Mouse (Mus musculus): Measurements from ENCODE around the gene Dnttip1. TPM values are rescaled to one million over a fixed set of nuclear protein-coding genes. Genes with fewer than 3 reads are reported as not detected.

Gene Dnttip1
- polyA plus RNA-seq, 1 experiment from 2014 or later: 55.9 TPM

GRCm38 (mm10) chr2:164773989-164774364, 28.2 kb downstream of the Dnttip1 start:
- Histone ChIP-seq H3K4me3 (ENCODE audit: low read length) (no peak overlapping the region), H3K27ac (ENCODE audit: low read length) (no peak overlapping the region), H3K9ac (ENCODE audit: low read depth, low read length) (no peak overlapping the region), H3K4me2 (ENCODE audit: low read depth, low read length) (no peak overlapping the region), H3K4me1 (ENCODE audit: control insufficient read depth, insufficient read depth, low read length) (peaks cover 22% of the 10 kb centered on the region), H3K9me3 (ENCODE audit: control insufficient read depth, low read length) (no peaks in the 10 kb centered on the region), H3K36me3 (ENCODE audit: control insufficient read depth, insufficient read depth, low read length) (peaks cover 6% of the 10 kb centered on the region; the same call in 1 of the 2 replicates), H3K27me3 (replicated peaks; ENCODE audit: control insufficient read depth, insufficient read depth, low read length) (peaks cover 2% of the 10 kb centered on the region; the same call in 1 of the 2 replicates)
- 62% methylated on average over 5 of the region's 5 CpGs for WGBS
- no peak for ATAC-seq

GRCm38 (mm10) chr2:164776130-164776529, 30.3 kb downstream of the Dnttip1 start:
- Histone ChIP-seq H3K36me3 (ENCODE audit: control insufficient read depth, insufficient read depth, low read length) (peaks cover 6% of the 10 kb centered on the region; the same call in 1 of the 2 replicates), H3K9ac (ENCODE audit: low read depth, low read length) (no peak overlapping the region), H3K4me1 (ENCODE audit: control insufficient read depth, insufficient read depth, low read length) (peaks cover 15% of the 10 kb centered on the region), H3K4me2 (ENCODE audit: low read depth, low read length) (no peak overlapping the region), H3K27ac (ENCODE audit: low read length) (no peak overlapping the region), H3K27me3 (replicated peaks; ENCODE audit: control insufficient read depth, insufficient read depth, low read length) (peaks cover 2% of the 10 kb centered on the region; the same call in 1 of the 2 replicates), H3K4me3 (ENCODE audit: low read length) (no peak overlapping the region), H3K9me3 (ENCODE audit: control insufficient read depth, low read length) (no peaks in the 10 kb centered on the region)
- no peak for ATAC-seq
- WGBS: 82% methylated on average over 6 of the region's 6 CpGs

- H3K27ac ChIP-seq (ENCODE audit: low read length): no peak overlapping the region
These were observed 31.0 kb downstream of the Dnttip1 start for GRCm38 (mm10) chr2:164776801-164777200.

GRCm38 (mm10) chr2:164777246-164778014, 31.6 kb downstream of the Dnttip1 start:
- H3K9me3 ChIP-seq (ENCODE audit: control insufficient read depth, low read length): no peaks in the 10 kb centered on the region
- no peaks in the 10 kb centered on the region for H3K36me3 ChIP-seq (ENCODE audit: control insufficient read depth, insufficient read depth, low read length)
- 81% methylated on average over 30 of the region's 30 CpGs for WGBS
- H3K9ac ChIP-seq (ENCODE audit: low read depth, low read length): no peak overlapping the region
- H3K4me3 ChIP-seq (ENCODE audit: low read length): no peak overlapping the region
- H3K27me3 ChIP-seq (replicated peaks; ENCODE audit: control insufficient read depth, insufficient read depth, low read length): peaks cover 2% of the 10 kb centered on the region; the same call in 1 of the 2 replicates
- no peak overlapping the region for H3K27ac ChIP-seq (ENCODE audit: low read length)
- no peak for ATAC-seq
- no peak overlapping the region for H3K4me2 ChIP-seq (ENCODE audit: low read depth, low read length)
- peaks cover 3% of the 10 kb centered on the region for H3K4me1 ChIP-seq (ENCODE audit: control insufficient read depth, insufficient read depth, low read length)

More at GRCm38 (mm10) chr2:164776801-164777200, 31.0 kb downstream of the Dnttip1 start:
- H3K4me1 ChIP-seq (ENCODE audit: control insufficient read depth, insufficient read depth, low read length): peaks cover 9% of the 10 kb centered on the region
- peaks cover 6% of the 10 kb centered on the region; the same call in 1 of the 2 replicates for H3K36me3 ChIP-seq (ENCODE audit: control insufficient read depth, insufficient read depth, low read length)
- WGBS: 62% methylated on average over 17 of the region's 17 CpGs
- no peaks in the 10 kb centered on the region for H3K9me3 ChIP-seq (ENCODE audit: control insufficient read depth, low read length)
- no peak overlapping the region for H3K9ac ChIP-seq (ENCODE audit: low read depth, low read length)
- ATAC-seq: no peak
- H3K4me2 ChIP-seq (ENCODE audit: low read depth, low read length): no peak overlapping the region
- H3K27me3 ChIP-seq (replicated peaks; ENCODE audit: control insufficient read depth, insufficient read depth, low read length): peaks cover 2% of the 10 kb centered on the region; the same call in 1 of the 2 replicates
- H3K4me3 ChIP-seq (ENCODE audit: low read length): no peak overlapping the region

GRCm38 (mm10) chr2:164778015-164778287, 32.2 kb downstream of the Dnttip1 start:
- Histone ChIP-seq H3K4me1 (ENCODE audit: control insufficient read depth, insufficient read depth, low read length) (peaks cover 3% of the 10 kb centered on the region; the same call in 1 of the 2 replicates), H3K9me3 (ENCODE audit: control insufficient read depth, low read length) (no peaks in the 10 kb centered on the region), H3K4me2 (ENCODE audit: low read depth, low read length) (no peak overlapping the region), H3K27me3 (replicated peaks; ENCODE audit: control insufficient read depth, insufficient read depth, low read length) (peaks cover 2% of the 10 kb centered on the region; the same call in 1 of the 2 replicates), H3K27ac (ENCODE audit: low read length) (no peak overlapping the region), H3K36me3 (ENCODE audit: control insufficient read depth, insufficient read depth, low read length) (no peaks in the 10 kb centered on the region), H3K4me3 (ENCODE audit: low read length) (no peak overlapping the region), H3K9ac (ENCODE audit: low read depth, low read length) (no peak overlapping the region)
- ATAC-seq: no peak
- WGBS: 93% methylated on average over 11 of the region's 11 CpGs

- Histone ChIP-seq H3K9me3 (ENCODE audit: control insufficient read depth, low read length) (no peaks in the 10 kb centered on the region), H3K4me2 (ENCODE audit: low read depth, low read length) (no peak overlapping the region), H3K4me1 (ENCODE audit: control insufficient read depth, insufficient read depth, low read length) (peaks cover under 1% of the 10 kb centered on the region; the same call in 1 of the 2 replicates), H3K27ac (ENCODE audit: low read length) (no peak overlapping the region), H3K27me3 (replicated peaks; ENCODE audit: control insufficient read depth, insufficient read depth, low read length) (peaks cover 2% of the 10 kb centered on the region; the same call in 1 of the 2 replicates), H3K9ac (ENCODE audit: low read depth, low read length) (no peak overlapping the region), H3K4me3 (ENCODE audit: low read length) (no peak overlapping the region), H3K36me3 (ENCODE audit: control insufficient read depth, insufficient read depth, low read length) (no peaks in the 10 kb centered on the region)
- 81% methylated on average over 7 of the region's 7 CpGs for WGBS
- ATAC-seq: no peak
These were observed 33.0 kb downstream of the Dnttip1 start for GRCm38 (mm10) chr2:164778809-164779208.

- ATAC-seq: no peak
- Histone ChIP-seq H3K36me3 (ENCODE audit: control insufficient read depth, insufficient read depth, low read length) (no peaks in the 10 kb centered on the region), H3K4me1 (ENCODE audit: control insufficient read depth, insufficient read depth, low read length) (0 out of 2 replicates have a peak, but pooled peaks cover under 1% of the 10 kb centered on the region), H3K4me3 (ENCODE audit: low read length) (no peak within 1 kb of the TSS), H3K27ac (ENCODE audit: low read length) (no peak within 1 kb of the TSS), H3K9ac (ENCODE audit: low read depth, low read length) (no peak within 1 kb of the TSS), H3K4me2 (ENCODE audit: low read depth, low read length) (no peak within 1 kb of the TSS), H3K9me3 (ENCODE audit: control insufficient read depth, low read length) (no peaks in the 10 kb centered on the region), H3K27me3 (replicated peaks; ENCODE audit: control insufficient read depth, insufficient read depth, low read length) (peaks cover 2% of the 10 kb centered on the region; the same call in 1 of the 2 replicates)
- WGBS: 64% methylated on average over 8 of the region's 8 CpGs
These were observed 33.8 kb downstream of the Dnttip1 start, which contains the start of gene Tnnc2 for GRCm38 (mm10) chr2:164779481-164780086. Tnnc2 (minus strand) TSS chr2:164779967.

- 77% methylated on average over 4 of the region's 4 CpGs for WGBS
- no peak overlapping the region for H3K4me3 ChIP-seq (ENCODE audit: low read length)
- H3K27ac ChIP-seq (ENCODE audit: low read length): no peak overlapping the region
- ATAC-seq: no peak
- no peaks in the 10 kb centered on the region for H3K9me3 ChIP-seq (ENCODE audit: control insufficient read depth, low read length)
- peaks cover 1% of the 10 kb centered on the region; the same call in 1 of the 2 replicates for H3K27me3 ChIP-seq (replicated peaks; ENCODE audit: control insufficient read depth, insufficient read depth, low read length)
- H3K9ac ChIP-seq (ENCODE audit: low read depth, low read length): no peak overlapping the region
- peaks cover 8% of the 10 kb centered on the region for H3K4me1 ChIP-seq (ENCODE audit: control insufficient read depth, insufficient read depth, low read length)
- H3K4me2 ChIP-seq (ENCODE audit: low read depth, low read length): no peak overlapping the region
- H3K36me3 ChIP-seq (ENCODE audit: control insufficient read depth, insufficient read depth, low read length): no peaks in the 10 kb centered on the region
These were observed 36.1 kb downstream of the Dnttip1 start for GRCm38 (mm10) chr2:164781876-164782275.

GRCm38 (mm10) chr2:164783926-164784581, 38.3 kb downstream of the Dnttip1 start:
- H3K9ac ChIP-seq (ENCODE audit: low read depth, low read length): no peak overlapping the region
- H3K4me1 ChIP-seq (ENCODE audit: control insufficient read depth, insufficient read depth, low read length): peaks cover 20% of the 10 kb centered on the region
- no peak overlapping the region for H3K4me2 ChIP-seq (ENCODE audit: low read depth, low read length)
- no peak for ATAC-seq
- no peak overlapping the region for H3K27ac ChIP-seq (ENCODE audit: low read length)
- H3K27me3 ChIP-seq (replicated peaks; ENCODE audit: control insufficient read depth, insufficient read depth, low read length): no peaks in the 10 kb centered on the region
- H3K4me3 ChIP-seq (ENCODE audit: low read length): no peak overlapping the region
- no peaks in the 10 kb centered on the region for H3K9me3 ChIP-seq (ENCODE audit: control insufficient read depth, low read length)
- WGBS: 75% methylated on average over 7 of the region's 7 CpGs
- H3K36me3 ChIP-seq (ENCODE audit: control insufficient read depth, insufficient read depth, low read length): 0 out of 2 replicates have a peak, but pooled peaks cover 3% of the 10 kb centered on the region

Measured in intestine, embryonic 16.5 days (tissue).